Mouse (Mus musculus) thymus, postnatal 25 days (tissue): ENCODE measurements around the gene Slc35c1.

Experiments
- DNase-seq: peaks from one replicate; pipeline ENCODE4 v3.0.0; 2022

The Slc35c1 gene

DNA sequence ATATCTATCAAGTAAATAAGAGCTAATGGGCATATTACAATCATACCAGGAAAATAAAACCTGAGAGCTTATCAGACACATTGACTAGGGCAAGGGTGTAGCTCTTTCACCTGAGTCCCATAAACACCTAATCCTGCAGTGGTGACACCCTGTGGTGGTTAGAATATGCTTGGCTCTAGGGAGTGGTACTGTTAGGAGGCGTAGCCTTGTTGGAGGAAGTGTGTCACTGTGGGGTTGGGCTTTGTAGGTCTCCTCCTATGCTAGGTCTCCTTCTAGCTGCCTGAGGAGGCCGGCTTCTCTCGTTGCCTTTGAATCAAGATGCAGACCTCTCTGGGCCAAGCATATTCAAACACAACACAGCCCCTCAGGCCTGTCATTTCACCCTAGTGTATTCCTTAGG, 14.6 kb upstream of the Slc35c1 start:
- no peak for DNase-seq

DNA sequence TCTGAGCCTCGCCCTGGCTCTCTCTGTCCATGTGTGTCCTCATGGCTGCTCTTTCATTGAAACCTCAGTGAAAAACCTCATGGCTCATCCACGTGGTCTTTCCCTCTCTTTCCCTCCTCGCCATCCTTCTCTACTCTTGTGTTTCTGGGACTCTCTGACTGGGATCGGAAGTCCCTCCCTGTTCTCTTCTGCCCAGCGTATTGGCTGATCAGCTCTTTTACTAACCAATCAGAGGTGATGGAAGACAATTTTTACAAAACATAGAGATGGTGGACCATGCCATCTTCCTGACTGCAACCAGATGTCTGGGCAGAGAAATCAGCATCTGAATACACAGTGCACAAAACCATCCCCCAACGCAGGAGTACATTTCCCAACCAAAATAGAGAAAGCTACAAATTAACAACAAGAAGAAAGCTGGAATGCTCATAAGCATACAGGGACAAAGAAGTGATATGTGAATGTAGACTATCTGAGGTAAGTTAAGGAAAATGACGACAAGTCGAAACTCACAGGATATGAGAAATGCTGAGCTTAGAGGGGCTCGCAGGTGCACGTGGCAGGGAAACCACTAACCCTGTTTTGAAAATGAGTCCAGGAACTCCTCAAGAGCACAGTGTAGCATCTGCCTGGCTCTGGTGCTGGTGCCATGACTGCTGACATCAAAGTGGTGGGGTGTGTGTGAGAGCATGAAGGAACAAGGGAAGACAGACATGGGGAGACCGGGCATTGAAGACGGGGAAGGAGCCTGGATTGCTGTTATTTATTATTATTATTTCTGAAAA, 11.7 kb upstream of the Slc35c1 start:
- DNase-seq: peak; percentile 58

DNA sequence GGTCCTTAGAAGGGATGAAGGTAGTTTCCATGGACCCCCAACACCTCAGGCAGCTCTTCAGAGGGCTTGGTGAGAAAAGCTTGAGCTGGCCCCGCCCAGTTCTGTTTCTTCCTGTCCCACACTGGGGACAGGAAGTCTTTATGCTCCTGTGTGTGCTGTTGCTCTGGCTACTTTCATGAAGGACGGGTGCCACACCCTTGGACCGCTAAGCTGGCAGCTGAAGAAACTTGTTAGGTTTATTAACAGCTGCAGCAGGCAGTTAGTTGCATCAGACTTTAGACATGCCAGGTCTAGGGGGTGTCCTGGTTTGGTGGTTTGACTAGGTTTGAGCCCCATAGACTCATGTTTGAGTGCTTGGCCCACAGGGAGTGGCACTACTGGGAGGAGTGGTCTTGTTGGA, 4.4 kb upstream of the Slc35c1 start:
- DNase-seq: peak; percentile 19

DNA sequence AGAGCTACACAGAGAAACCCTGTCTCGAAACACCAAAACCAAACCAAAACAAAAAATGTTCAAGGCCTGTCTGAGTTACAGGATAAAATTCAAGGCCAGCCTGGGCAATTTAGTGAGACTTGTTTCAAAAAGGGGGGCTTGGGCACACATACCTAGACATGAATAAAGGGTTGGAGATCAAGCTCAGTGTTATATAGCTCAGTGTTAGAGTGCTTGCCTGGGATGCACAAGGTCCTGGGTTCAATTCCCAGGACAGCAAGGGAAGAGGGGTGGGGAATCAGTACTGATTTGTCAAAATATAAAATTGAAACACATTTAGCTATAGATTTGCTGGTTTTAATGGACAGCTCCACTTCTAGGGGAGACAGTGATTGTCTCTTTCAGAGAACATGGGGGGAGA, 877 bp upstream of the Slc35c1 start:
- no peak for DNase-seq

DNA sequence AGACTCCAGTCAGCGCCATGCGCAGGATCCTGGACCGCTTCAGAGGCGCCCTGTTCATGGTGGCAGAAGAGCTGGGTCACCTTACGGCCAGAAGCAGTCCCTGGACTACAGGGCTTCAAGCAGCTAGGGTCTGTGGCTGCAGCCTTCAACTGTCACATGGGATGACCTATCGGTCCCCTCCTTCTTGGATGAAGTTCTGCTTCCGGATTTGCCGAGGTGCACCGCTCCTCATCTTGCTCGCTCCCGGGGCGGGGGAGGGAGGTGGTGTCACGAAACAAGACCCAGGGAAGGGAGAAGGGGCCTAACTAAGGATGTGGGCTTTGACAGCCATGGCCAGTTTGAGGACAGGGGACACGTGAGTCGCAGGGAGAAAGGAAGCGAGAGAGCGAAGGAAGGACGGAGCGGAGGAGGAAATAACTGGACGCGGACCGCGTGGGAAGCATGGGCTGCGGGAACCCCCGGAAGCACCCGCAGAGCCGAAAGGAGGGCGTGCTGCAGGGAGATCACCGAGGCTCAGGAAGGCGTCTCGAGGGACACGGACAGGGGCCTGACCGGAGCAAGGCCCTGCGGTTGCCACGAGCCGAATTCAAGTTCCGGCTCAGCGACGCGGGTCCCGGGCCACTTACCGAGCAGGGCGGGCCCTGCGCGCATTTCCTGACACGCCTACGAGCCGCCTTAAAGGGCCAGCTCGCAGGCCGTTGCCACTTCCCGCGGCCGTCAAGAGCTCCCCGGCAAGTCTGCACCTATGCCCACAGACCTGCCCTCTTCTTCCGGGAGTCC, 1.0 kb downstream of the Slc35c1 start:
- DNase-seq: peak; percentile 85

DNA sequence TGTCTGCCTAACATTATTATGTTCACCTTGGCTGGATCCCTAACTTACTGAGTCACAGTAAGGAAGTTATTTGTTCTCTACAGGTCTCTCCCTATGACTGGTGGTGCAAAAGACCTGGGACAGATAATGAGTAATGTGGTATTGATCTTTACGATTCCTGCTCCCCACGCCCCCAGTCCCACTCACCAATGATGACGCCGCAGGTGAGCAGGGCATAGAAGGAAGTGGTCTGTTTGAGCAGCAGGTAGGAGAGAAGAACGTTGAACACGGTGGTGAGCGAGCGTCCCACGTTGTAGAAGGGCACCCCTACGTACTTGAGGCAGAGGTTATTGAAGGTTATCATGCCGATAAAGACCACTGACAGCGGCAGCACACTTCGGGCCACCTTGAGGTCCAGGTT, 1.9 kb downstream of the Slc35c1 start:
- no peak for DNase-seq

DNA sequence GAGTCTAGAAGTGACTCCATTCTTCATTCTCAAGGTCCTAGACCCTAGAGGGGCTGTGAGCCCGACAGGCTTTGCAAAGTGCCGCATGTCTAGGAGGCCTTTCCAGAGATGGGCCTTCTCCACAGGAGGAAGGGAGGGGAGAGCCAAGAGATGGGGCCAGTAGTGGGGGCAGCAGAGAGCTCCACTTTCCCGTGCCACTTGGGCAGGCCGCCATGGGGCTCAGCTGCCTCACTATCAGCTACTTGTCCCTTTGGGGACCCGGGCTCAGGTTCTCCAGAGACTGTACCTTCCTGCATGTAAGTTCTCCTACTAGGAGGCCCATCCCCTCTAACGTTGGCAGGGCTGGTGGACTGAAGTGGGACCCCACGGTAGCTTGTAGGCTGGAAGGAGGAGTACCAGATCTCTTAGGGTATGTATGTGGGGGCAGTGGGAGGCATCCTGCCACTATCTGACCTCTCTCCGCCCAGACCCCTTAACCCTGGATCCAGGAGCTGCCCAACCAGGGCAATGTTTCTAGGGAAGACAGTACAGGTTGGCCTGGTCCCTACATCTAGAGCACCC, 3.3 kb downstream of the Slc35c1 start:
- DNase-seq: peak; percentile 35

DNA sequence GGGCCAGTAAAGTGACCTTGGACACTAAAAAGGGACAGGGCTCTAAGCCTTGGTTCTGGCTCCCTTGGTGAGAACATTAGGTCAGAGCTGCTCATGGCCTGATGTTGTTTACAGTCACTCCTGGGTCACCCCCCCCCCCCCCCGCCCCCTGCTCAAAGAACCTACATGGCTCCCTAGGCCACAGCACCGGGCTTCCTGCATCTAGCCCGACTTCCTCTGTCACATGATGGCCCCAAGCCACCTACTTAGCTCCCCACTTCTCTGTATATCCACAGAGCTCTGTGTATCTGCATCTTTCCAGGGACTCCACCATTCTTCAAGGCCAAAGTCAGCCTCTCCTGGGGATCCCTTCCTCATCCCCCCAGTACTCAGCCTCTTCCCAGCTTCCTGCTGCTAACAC, 4.6 kb downstream of the Slc35c1 start:
- no peak for DNase-seq

DNA sequence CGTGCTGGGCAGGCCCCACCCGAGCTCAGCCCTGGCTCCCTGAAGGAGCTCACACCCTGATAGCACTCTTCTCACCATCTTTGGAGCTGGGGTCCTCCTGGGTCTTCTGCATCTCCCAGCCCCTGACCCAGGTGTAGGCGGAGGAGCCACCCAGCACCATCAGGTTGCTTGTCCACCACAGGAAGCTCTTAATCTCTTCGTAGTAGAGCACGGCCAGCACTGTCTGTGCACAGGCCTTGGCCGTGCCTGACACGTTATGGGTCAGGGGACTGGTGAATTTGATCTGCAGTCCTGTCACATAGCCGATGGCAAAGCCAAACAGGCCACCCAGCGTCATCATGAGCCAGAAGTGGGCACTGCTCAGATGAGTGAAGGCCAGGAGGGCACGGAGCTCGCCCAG, 6.2 kb downstream of the Slc35c1 start:
- no peak for DNase-seq

DNA sequence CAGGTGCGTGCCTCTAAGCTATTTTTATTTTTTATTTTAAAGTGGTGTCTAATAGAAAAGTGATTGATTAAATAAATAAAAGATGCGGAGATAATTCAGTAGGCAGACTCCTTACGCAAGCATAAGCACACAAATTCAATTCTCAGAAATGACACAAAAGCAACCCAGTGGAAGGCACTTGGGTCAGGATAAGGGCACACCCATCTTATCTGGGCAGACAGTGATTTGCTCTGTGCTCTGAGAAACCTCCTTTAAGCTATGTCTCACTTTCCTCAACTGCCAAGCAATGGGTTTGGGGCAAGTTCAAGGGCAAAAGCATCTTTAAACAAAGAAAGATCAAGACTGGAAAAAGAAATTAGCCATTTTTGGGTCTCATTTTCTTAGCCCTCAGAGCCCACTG, 9.2 kb downstream of the Slc35c1 start:
- DNase-seq: no peak

DNA sequence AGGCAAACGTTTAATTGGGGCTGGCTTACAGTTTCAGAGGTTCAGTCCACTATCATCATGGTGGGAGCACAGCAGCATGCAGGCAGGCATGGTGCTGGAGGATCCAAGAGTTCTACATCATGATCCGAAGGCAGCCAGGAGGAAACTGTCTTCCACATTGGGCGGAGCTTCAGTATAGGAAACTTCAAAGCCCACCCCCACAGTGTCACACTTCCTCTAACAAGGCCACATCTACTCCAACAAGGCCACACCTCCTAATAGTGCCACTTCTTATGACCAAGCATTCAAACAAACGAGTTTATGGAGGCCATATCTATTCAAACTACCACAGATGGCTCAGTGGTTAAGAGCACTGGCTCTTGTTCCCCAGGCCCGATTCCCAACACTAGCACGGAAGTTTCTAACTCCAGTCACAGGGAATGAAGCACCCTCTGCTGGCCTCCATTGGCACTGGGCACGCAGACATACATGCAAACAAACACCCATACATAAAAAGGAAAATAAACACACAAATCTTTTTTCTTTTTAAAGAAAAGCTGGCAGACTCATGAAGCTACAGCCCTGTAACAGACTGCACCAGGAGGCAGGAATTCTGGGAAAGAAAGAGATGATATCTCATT, 13.1 kb downstream of the Slc35c1 start:
- DNase-seq: no peak

DNA sequence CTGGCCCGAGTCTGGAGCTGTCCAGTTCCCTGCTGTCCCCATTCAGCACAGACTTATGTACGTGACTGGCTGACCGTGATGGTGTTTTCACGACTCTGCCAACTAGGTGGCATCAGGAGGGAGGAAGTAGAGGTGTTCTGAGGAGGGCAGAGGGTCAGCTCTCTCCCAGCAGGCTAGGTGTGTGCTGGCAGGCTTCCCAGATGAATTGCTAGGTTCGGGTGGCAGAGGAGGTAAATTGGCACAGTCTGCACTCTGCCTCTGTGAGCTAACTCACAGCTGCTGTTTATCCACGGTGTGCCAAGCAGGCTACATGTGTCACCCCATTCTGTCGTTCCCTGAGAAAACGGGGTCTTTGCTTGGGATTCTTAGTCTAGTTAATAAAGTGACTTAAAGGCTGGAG, 13.7 kb downstream of the Slc35c1 start:
- DNase-seq: no peak

DNA sequence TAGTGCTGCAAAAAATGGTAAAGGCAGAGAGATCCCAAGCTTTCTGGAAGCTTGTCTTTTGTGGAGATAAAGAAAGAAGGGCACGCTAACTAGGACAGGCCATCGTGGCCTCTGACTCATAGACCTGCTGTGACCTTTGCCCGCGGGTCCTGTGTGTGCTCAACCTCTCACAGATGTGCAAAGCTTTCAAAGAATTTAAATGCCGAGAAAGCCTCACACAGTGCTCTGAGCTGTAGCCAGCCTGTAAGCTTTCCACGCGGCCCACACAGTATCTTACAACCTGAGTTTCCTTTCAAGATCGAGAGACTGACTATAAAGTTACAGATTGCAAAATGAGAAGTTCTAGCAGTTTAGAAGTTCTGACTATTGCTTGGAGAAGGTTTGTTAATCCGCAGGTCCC, 14.4 kb downstream of the Slc35c1 start:
- no peak for DNase-seq

DNA sequence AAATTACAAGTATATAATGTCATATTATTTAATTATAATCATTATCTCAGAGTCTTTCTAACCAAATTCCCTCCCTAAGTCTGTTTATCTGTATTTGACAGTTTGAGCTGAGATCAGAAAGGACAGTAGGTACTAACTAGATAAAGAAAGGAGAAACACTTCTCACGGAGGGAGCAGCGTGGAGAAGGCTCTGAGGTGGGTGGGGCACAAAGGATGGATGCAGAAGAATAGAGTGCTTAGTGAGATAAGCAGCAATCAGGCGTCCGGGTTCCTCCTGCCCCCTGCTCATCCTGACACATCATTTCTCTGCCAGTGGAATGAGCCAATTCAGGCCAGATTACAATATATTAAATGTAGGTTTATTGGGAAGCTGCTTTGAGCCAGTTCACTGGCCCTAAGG, 16.0 kb downstream of the Slc35c1 start:
- DNase-seq: no peak

DNA sequence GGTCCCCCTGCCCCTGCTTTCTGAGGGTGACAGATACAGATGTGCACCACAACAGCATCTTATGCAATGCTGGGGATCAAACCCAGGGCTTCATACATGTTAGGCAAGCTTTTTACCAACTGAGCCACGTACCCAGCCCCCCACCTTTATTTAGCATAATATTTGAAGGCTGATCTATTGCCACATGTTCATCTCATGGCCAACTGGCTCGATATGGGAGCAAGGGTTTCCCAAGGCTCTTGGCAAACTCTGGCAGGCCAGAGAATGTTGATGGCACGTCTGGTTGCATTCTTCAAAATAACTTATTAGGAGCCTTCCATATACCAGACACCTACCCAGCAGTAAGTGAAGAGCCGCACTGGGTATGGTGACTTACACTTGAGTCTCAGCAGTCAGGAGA, 17.0 kb downstream of the Slc35c1 start:
- DNase-seq: no peak

DNA sequence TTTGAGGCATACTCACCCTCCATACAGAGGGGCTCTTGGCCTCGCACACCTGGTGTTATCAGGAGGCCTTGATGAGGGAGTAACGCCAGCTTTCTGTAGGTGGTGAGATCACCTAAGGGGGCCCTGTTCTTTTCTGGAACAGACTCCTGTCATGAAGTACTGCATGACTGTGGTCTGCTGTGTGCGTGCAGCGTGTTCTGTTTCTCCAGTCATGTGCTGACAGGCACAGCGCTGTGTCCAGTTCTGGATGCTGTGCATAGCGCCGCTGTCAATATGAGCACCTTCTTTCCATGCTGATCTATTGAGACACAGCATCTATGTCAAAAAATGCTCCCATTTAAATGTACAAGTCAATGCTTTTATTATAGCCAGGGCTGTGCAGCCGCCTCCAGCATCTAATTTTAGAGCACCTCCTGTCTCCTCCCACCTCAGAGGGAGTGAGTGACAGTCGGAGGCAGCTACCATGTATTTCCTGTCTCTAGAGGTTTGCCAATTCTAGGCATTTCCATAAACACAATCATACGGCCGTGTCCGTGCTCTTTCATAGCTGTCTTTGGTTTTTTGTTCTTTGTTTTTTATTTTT, 17.8 kb downstream of the Slc35c1 start:
- no peak for DNase-seq

DNA sequence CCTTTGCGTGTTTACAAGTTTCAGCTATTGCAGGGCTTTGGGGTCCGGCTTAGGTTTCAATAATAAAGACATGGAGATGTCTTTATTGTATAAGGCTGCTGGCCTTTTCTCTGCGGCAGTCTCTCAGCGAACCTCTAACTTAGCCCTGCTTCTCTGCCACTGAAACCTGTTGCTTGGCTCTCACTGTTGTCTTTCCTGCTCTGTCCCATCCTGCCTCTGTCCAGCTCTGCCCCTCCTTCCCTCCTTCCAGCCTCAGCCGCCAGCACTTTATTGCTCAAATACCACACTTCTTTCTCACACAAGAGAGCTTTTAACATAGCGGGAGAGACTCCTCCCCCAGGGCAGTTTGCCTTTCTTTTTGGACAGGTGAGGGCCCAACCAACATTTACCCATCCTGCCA, 19.9 kb downstream of the Slc35c1 start:
- no peak for DNase-seq

DNA sequence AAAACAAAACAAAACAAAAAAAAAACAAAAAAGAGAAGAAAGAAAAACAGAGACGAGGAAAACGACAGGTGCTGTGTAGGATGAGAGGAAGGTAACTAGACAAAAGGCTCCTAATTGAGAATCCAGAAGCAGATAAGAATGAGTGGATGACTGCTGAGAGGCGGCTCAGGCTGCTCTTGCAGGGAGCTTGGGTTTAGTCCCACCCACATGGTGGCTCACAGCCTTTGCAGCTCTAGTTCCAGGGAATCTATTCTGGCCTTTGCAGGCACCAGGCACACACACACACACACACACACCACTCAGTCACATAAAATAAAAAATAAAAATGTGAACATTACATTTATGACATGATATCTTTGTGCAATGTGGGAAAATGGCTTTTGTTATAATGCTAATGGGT, 21.8 kb downstream of the Slc35c1 start:
- DNase-seq: no peak

DNA sequence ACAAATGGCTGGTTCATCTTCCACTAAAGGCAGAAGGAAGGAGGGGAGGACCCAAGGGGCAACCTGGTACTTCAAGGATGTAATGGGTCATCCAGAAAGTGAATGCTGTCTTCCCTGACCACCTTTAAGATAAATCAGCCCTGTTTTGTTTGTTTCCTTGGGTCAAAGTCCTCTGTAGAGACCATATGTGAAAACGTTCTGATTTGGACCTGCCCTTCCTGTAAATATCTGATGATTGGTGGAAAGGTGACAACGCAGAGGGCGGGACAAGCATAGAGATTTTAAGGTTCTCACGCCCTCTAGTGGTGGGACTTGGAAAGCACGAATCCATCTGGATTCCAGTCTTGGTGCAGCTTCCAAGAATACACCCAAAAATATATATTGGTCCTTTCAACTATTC, 22.5 kb downstream of the Slc35c1 start:
- peak; percentile 71 for DNase-seq

DNA sequence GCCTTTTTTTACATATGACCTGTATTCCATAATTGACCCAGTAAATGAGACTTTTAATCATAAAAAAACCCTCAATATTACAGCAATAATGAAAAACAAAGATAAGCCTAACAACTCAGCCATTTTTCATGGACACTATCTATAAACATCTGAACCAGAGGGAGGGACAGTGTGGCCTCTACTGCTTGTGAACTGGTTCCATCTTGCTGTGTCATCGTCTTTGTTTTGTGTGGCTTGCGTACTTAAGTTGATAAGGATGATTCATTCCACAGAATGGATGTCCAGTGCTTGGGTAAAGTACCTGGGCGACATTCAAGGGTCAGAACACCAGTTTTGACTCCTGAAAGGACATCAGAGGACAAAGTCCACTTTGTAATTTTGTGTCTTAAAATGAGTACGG, 23.0 kb downstream of the Slc35c1 start:
- DNase-seq: no peak

DNA sequence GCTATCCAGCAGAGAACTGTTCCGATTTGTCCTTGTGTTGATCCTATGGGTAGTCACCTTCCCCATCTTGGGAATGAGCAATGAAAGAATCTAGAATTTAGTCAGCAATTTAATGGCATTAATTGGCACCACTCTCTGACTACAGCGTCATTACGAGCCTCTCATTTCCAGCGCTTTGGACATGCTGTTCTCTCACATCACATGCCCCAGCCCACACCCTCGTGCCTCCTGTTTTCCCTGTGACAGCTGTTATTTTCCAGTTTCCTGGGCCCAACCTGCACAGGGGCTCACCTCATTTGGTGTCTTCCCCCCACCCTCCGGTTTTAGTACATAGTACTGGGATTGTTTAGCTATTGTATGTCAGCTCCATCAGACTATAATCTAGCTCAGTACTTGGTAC, 25.3 kb downstream of the Slc35c1 start:
- no peak for DNase-seq

DNA sequence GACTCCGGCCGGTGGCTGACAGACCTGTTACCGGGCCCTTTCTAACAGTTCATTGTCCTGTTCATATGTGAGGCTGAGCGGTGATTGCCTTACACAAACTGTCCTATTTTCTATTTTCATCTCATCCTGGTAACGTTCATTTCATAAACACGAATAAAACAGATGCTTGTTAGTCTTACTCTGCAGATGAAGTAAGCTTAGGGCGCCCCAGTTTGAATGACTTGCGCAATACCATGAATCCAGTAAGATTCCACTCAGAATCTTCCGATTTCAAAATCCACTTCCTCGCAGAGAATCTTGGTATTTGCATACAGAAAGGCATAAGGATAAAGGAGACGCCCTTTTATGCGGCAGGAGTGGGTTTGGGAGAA, 26.0 kb downstream of the Slc35c1 start:
- DNase-seq: no peak

DNA sequence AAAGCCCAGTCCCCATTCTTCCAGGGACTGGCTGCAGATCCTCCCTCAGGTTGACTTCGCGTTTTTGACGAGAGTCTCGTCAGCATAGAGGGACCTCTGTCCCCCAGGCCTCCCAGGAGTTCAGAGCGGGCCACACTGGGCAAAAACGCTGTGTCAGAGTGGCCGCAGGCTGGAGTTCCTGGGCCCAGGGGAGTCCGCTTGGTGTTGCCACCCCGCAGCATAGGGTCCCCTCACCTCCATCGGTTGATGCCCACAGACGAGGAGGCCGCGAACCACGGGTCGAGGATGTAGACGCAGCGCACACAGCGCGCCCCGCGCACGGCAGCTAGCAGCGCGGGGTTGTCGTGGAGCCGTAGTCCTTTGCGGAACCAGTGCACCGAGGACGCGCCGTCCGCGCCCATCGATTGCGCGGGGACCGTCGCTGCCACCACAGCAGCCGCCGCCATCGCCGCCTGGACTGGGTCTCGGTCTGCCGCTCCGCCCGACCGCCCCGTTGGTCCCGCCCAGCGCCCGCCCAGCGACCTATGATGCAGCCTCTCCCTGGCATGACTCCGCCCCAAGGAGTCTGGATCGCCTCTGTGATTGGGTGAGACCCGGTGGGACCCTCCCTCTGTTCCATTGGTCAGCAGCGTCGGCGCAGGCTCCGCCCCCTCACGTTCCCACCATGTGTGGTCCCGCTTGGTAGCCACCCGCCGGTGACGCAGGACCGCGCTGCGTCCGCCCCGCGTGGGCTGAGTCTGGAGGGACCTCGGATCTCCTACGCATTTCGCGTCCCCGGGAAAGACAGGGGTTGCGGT, 26.6 kb downstream of the Slc35c1 start, which contains the start of gene Cry2:
Cry2 (minus strand) TSS at position 466 of the 797 bp plus-strand sequence.
- DNase-seq: peak; percentile 98
